Mouse (Mus musculus) hindbrain, embryonic 13.5 days (tissue): ENCODE data around the gene Cadm1. TPM values are rescaled to one million over a fixed set of nuclear protein-coding genes. Genes with fewer than 3 reads are reported as not detected.

Experiments used
- ATAC-seq: fragments of 200-750 bp; cut with Nextera tagmentation; 2 replicates; pipeline ENCODE4 v1.8.0; 2017; ENCODE audit warnings: moderate TSS enrichment; ENCODE audit not compliant: low FRiP score
- H3K27ac ChIP-seq: fragments of 300-500 bp; sonication (generic); 2 replicates; pipeline ENCODE4 v1.5.1; 2015; ENCODE audit warnings: inconsistent platforms, mild to moderate bottlenecking, moderate library complexity
- H3K27me3 ChIP-seq: fragments of 300-500 bp; sonication (generic); 2 replicates; pipeline ENCODE4 v1.6.1; 2015; ENCODE audit warnings: mild to moderate bottlenecking, inconsistent platforms
- H3K36me3 ChIP-seq: fragments of 300-500 bp; sonication (generic); 2 replicates; pipeline ENCODE4 v1.6.1; 2015; ENCODE audit warnings: mild to moderate bottlenecking, inconsistent platforms
- H3K4me1 ChIP-seq: fragments of 300-500 bp; sonication (generic); replicated peaks from 2 replicates; pipeline ENCODE4 v1.6.1; 2015; ENCODE audit warnings: inconsistent platforms
- H3K4me2 ChIP-seq: fragments of 300-500 bp; sonication (generic); 2 replicates; pipeline ENCODE4 v1.6.1; 2015; ENCODE audit warnings: inconsistent platforms, mild to moderate bottlenecking, moderate library complexity
- H3K4me3 ChIP-seq: fragments of 300-500 bp; sonication (generic); 2 replicates; pipeline ENCODE4 v1.5.1; 2015; ENCODE audit warnings: mild to moderate bottlenecking, inconsistent platforms
- H3K9ac ChIP-seq: fragments of 300-500 bp; sonication (generic); 2 replicates; pipeline ENCODE4 v1.6.1; 2015; ENCODE audit warnings: mild to moderate bottlenecking, inconsistent platforms
- H3K9me3 ChIP-seq: fragments of 300-500 bp; sonication (generic); 2 replicates; pipeline ENCODE4 v1.6.1; 2016; ENCODE audit warnings: inconsistent platforms
- WGBS: fragments of 180-500 bp; shearing (Covaris S2); methylation state at CpG from one replicate; pipeline ENCODE4 v1.1.7; 2015; 5-methylcytosine and 5-hydroxymethylcytosine counted together
- polyA plus RNA-seq: library from polyadenylated mRNA; unstranded; fragments of >200 nt; fragmentation: Nextera tagmentation; extraction: Ambion mirVana; gene quantifications from 2 replicates; pipeline ENCODE4 v1.2.1, GENCODE M21; 2015

The Cadm1 gene
- polyA plus RNA-seq, 1 experiment from 2014 or later, result 180 TPM

DNA sequence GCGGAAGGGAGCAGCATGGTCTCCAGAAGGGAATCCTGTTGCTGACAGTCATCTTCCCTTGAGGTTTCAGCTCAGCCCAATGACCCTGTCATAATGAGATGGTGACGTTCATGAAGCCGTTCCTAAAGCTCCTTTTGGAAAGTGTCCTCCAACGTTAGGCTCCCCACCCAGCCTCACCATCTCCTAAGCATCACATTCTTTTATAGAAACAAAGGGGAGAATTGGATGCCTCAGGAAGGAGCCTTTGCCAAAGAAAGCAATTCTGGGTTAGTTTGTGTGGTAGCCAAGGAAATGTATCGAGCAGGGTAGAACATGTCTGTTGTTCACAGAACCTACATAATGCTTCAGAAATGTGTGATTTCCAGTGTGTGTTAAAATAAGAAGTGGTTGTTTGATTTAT, 231.6 kb downstream of the Cadm1 start:
- no peak for ATAC-seq
- H3K4me3 ChIP-seq, result no peak overlapping the region
- H3K4me2 ChIP-seq, result no peak overlapping the region
- H3K9ac ChIP-seq, result no peak overlapping the region
- WGBS, result 58% methylated on average over 5 of the region's 5 CpGs
- H3K4me1 ChIP-seq, result peaks cover 66% of the 10 kb centered on the region
- H3K36me3 ChIP-seq, result no peaks in the 10 kb centered on the region
- no peak overlapping the region for H3K27ac ChIP-seq
- H3K27me3 ChIP-seq, result no peaks in the 10 kb centered on the region
- no peaks in the 10 kb centered on the region for H3K9me3 ChIP-seq

- Histone ChIP-seq H3K9ac (no peak overlapping the region), H3K36me3 (no peaks in the 10 kb centered on the region), H3K9me3 (no peaks in the 10 kb centered on the region), H3K27ac (no peak overlapping the region), H3K4me2 (no peak overlapping the region), H3K4me3 (no peak overlapping the region), H3K4me1 (peaks cover 65% of the 10 kb centered on the region), H3K27me3 (no peaks in the 10 kb centered on the region)
- no peak for ATAC-seq
- WGBS, result 60% methylated on average over 5 of the region's 5 CpGs
Measured at GRCm38 (mm10) chr9:47762913-47763312, 232.9 kb downstream of the Cadm1 start.

- Histone ChIP-seq H3K27ac (no peak overlapping the region), H3K27me3 (no peaks in the 10 kb centered on the region), H3K4me3 (no peak overlapping the region), H3K4me1 (peaks cover 56% of the 10 kb centered on the region), H3K4me2 (no peak overlapping the region), H3K36me3 (no peaks in the 10 kb centered on the region), H3K9me3 (no peaks in the 10 kb centered on the region), H3K9ac (no peak overlapping the region)
- WGBS, result 40% methylated on average over 5 of the region's 5 CpGs
- no peak for ATAC-seq
Measured at GRCm38 (mm10) chr9:47764920-47765319, 234.9 kb downstream of the Cadm1 start.

- ATAC-seq, result no peak
- no peak overlapping the region for H3K27ac ChIP-seq
- H3K4me3 ChIP-seq, result no peak overlapping the region
- H3K9ac ChIP-seq, result no peak overlapping the region
- H3K36me3 ChIP-seq, result no peaks in the 10 kb centered on the region
- WGBS, result 88% methylated on average over 13 of the region's 13 CpGs
- H3K9me3 ChIP-seq, result no peaks in the 10 kb centered on the region
- H3K27me3 ChIP-seq, result no peaks in the 10 kb centered on the region
- H3K4me1 ChIP-seq, result peaks cover 55% of the 10 kb centered on the region
- no peak overlapping the region for H3K4me2 ChIP-seq
Measured at GRCm38 (mm10) chr9:47765323-47765722, 235.3 kb downstream of the Cadm1 start.

DNA sequence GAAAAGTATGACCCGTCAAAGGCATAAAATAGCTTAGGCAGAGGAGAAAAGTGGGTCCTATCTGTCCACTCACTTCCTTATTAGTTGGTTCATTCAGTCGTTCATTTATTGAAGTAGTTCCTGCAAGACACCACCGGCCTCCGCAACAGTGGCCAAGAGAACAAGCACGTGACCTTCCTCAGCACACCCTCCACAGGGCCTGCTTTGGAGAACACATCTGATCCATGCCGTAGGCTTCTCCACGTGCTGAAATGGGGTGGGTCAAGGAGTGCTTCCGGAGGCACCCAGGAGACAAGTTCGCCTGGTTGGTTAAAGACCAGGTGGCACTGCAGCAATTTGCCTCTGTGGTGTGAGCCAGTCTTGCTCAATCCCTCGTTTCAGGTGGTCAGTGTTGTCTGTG, 236.4 kb downstream of the Cadm1 start:
- peaks cover 54% of the 10 kb centered on the region for H3K4me1 ChIP-seq
- no peaks in the 10 kb centered on the region for H3K36me3 ChIP-seq
- H3K4me3 ChIP-seq, result no peak overlapping the region
- H3K9me3 ChIP-seq, result no peaks in the 10 kb centered on the region
- WGBS, result 86% methylated on average over 10 of the region's 10 CpGs
- no peaks in the 10 kb centered on the region for H3K27me3 ChIP-seq
- 0 out of 2 replicates have a peak overlapping the region, but pooled peaks have one; percentile 3 for H3K27ac ChIP-seq
- no peak for ATAC-seq
- no peak overlapping the region for H3K9ac ChIP-seq
- no peak overlapping the region for H3K4me2 ChIP-seq

DNA sequence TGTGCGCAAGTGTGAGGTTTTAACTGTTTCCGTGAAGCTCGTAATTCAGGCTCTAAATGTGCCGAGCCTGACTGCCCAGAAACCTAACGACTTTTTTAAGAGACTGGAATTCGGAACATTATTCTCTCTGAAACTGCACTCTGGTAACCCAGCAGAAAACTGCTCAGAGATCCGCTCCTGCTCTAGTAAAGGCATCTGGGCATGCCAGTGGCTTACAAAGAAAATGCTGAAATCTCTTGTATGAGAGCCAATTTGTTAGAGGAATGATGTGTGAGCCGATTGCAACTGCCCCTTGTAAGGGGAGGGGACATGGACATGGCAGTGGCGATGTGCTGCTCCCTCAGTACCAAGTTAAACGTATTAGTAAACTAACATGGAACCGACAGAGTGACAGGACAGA, 240.9 kb downstream of the Cadm1 start:
- H3K36me3 ChIP-seq, result no peaks in the 10 kb centered on the region
- no peaks in the 10 kb centered on the region for H3K27me3 ChIP-seq
- peak overlapping the region; percentile 55 for H3K27ac ChIP-seq
- no peak overlapping the region for H3K4me2 ChIP-seq
- H3K4me1 ChIP-seq, result peaks cover 27% of the 10 kb centered on the region
- no peak for ATAC-seq
- H3K9me3 ChIP-seq, result no peaks in the 10 kb centered on the region
- 58% methylated on average over 11 of the region's 11 CpGs for WGBS
- H3K9ac ChIP-seq, result no peak overlapping the region
- H3K4me3 ChIP-seq, result no peak overlapping the region

DNA sequence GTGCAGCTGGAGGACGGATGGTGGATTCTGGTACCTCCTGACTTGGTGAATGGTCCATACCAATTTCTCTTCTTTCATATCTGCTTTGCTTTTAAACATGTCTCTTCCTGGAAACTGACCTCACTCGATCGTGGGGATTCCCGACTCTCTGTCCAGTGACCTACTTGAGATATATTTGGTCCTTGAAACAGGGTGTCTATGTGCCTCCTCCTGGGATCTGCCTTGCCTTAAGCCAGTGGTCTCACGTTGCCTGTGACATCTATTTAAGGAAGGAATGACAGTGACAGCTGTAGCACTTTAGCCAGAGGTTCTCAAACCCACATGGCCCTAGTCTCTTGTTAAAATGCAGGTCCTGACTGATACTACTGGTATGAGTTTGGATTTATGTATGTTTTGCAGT, 242.0 kb downstream of the Cadm1 start:
- Histone ChIP-seq H3K4me1 (peaks cover 27% of the 10 kb centered on the region), H3K27ac (0 out of 2 replicates have a peak overlapping the region, but pooled peaks have one; percentile 55), H3K36me3 (no peaks in the 10 kb centered on the region)

DNA sequence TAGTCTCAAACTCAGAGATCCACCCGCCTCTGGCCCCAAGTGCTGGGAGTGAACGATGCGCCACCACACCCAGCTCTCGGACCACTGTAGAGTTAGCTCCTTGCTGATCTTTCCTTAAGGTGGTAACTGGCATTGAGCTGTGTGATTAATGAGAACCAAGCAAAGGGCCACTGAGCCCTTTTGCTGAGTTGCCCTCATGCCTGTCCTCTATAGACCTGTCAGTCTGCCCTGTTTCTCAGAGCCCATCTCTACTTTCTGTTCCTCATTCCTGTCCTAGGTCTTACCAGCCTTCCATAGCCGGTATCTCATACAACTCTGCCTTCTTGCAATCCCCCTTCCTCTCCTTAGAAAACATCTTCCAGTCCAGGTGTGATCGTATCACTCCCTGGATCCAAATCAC, 242.8 kb downstream of the Cadm1 start:
- H3K4me3 ChIP-seq, result no peak overlapping the region
- H3K9me3 ChIP-seq, result no peaks in the 10 kb centered on the region
- H3K4me1 ChIP-seq, result peaks cover 29% of the 10 kb centered on the region
- WGBS, result 96% methylated on average over 6 of the region's 6 CpGs
- no peaks in the 10 kb centered on the region for H3K27me3 ChIP-seq
- no peak overlapping the region for H3K27ac ChIP-seq
- H3K4me2 ChIP-seq, result no peak overlapping the region
- no peaks in the 10 kb centered on the region for H3K36me3 ChIP-seq
- H3K9ac ChIP-seq, result no peak overlapping the region
- no peak for ATAC-seq

More for the DNA sequence above, 242.0 kb downstream of the Cadm1 start:
- WGBS, result 77% methylated on average over 5 of the region's 5 CpGs
- H3K4me2 ChIP-seq, result no peak overlapping the region
- ATAC-seq, result no peak
- H3K27me3 ChIP-seq, result no peaks in the 10 kb centered on the region
- no peaks in the 10 kb centered on the region for H3K9me3 ChIP-seq
- H3K4me3 ChIP-seq, result no peak overlapping the region
- H3K9ac ChIP-seq, result no peak overlapping the region

GRCm38 (mm10) chr9:47776941-47777919, 247.3 kb downstream of the Cadm1 start:
- H3K36me3 ChIP-seq, result no peaks in the 10 kb centered on the region
- H3K9me3 ChIP-seq, result no peaks in the 10 kb centered on the region
- no peaks in the 10 kb centered on the region for H3K27me3 ChIP-seq
- no peak for ATAC-seq
- H3K27ac ChIP-seq, result no peak overlapping the region
- no peak overlapping the region for H3K4me3 ChIP-seq
- H3K4me2 ChIP-seq, result no peak overlapping the region
- H3K4me1 ChIP-seq, result peaks cover 25% of the 10 kb centered on the region
- WGBS, result 83% methylated on average over 9 of the region's 9 CpGs
- H3K9ac ChIP-seq, result no peak overlapping the region

- H3K27ac ChIP-seq, result no peak overlapping the region
- no peaks in the 10 kb centered on the region for H3K36me3 ChIP-seq
- H3K27me3 ChIP-seq, result no peaks in the 10 kb centered on the region
- no peak for ATAC-seq
- no peak overlapping the region for H3K9ac ChIP-seq
- H3K9me3 ChIP-seq, result no peaks in the 10 kb centered on the region
- no peak overlapping the region for H3K4me3 ChIP-seq
- no peak overlapping the region for H3K4me2 ChIP-seq
- WGBS, result 45% methylated on average over 11 of the region's 11 CpGs
- H3K4me1 ChIP-seq, result peaks cover 33% of the 10 kb centered on the region
Measured at GRCm38 (mm10) chr9:47778438-47778837, 248.5 kb downstream of the Cadm1 start.

DNA sequence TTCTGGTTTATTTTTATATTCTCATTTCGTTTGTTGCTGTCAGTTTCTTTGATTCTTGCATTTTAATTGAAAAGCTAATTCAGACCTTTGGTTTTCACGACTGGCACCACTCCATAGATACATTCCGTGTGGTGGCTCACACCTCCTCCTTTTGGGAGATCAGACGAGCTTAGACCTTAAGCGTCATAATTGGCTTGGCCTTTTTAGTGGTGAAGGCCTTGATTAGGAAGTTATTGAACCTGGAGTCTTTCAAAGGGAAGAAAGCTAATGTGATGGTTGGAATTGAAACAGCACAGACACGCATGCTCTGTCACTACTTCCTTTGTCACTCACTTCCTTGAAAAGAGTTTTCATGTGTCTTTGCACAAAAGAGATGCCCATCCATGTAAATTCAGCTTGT, 249.3 kb downstream of the Cadm1 start:
- Histone ChIP-seq H3K27me3 (no peaks in the 10 kb centered on the region), H3K9ac (no peak overlapping the region), H3K4me3 (no peak overlapping the region), H3K9me3 (no peaks in the 10 kb centered on the region), H3K4me1 (peaks cover 33% of the 10 kb centered on the region), H3K27ac (no peak overlapping the region), H3K4me2 (no peak overlapping the region), H3K36me3 (no peaks in the 10 kb centered on the region)
- 76% methylated on average over 6 of the region's 6 CpGs for WGBS
- no peak for ATAC-seq

DNA sequence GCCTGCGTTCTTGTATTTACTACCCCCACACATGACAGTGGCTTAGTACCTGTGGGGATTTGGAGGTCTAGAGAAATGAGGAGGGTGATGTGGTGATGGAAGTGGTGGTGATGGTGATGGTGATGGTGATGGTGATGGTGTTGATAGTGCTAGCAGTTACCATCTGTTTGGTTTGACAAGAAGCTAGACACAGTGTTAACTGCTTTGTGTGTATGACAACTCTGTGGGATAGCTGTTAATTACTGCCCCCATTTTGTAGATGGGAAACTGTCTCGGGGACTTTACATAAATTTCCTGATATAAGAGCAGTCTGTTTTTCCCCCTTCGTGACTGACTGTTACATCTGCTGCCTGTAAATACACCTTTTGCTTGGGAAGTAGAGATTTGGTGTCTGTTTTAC, 256.7 kb downstream of the Cadm1 start:
- H3K9ac ChIP-seq, result no peak overlapping the region
- no peak overlapping the region for H3K4me3 ChIP-seq
- no peaks in the 10 kb centered on the region for H3K9me3 ChIP-seq
- peaks cover 15% of the 10 kb centered on the region for H3K36me3 ChIP-seq
- 86% methylated on average over 3 of the region's 3 CpGs for WGBS
- no peak overlapping the region for H3K27ac ChIP-seq
- ATAC-seq, result no peak
- no peaks in the 10 kb centered on the region for H3K27me3 ChIP-seq
- H3K4me1 ChIP-seq, result peaks cover 16% of the 10 kb centered on the region
- H3K4me2 ChIP-seq, result no peak overlapping the region

DNA sequence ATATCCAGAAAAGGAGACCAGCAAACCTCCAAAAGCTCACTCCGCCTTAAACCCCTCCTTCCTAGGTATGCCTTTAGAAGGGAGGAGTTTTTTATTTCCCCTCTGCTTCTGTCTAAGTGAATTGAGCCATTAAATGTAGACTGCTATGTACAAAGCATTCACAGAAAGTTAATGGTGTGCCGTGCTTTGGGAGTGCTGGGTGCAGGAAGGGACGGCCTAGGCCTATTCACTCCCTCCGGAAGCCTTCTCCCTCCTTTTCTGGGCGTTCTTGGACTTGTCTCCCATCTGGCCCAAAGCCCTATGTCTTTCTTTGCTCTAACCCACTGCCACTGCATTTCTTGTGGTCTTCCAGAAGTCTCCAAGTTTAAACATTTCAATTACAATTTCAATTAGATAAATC, 268.5 kb downstream of the Cadm1 start:
- Histone ChIP-seq H3K27me3 (no peaks in the 10 kb centered on the region), H3K9ac (no peak overlapping the region), H3K36me3 (peaks cover 21% of the 10 kb centered on the region), H3K4me1 (peaks cover 9% of the 10 kb centered on the region), H3K4me3 (no peak overlapping the region), H3K4me2 (no peak overlapping the region), H3K27ac (no peak overlapping the region), H3K9me3 (no peaks in the 10 kb centered on the region)
- 71% methylated on average over 5 of the region's 5 CpGs for WGBS
- no peak for ATAC-seq
